Mouse (Mus musculus) adrenal gland, postnatal 14 days (tissue): ENCODE results near the gene Tiam1. TPM values are rescaled to one million over a fixed set of nuclear protein-coding genes. Genes with fewer than 3 reads are reported as not detected.

ENCODE experiments used
- DNase-seq: peaks from one replicate; pipeline ENCODE4 v3.0.0; 2021; ENCODE audit warnings: mixed read lengths
- total RNA-seq: library from RNA; stranded (reverse); gene quantifications from 2 replicates; pipeline ENCODE4 v1.2.3, GENCODE M21; 2021

The Tiam1 gene
- total RNA-seq, 1 experiment from 2014 or later: 64.1 TPM

- DNase-seq: no peak
These were observed 260.9 kb downstream of the Tiam1 start for GRCm38 (mm10) chr16:89882477-89883234.

- no peak for DNase-seq
These were observed 266.4 kb downstream of the Tiam1 start for GRCm38 (mm10) chr16:89877206-89877605.

GRCm38 (mm10) chr16:89876079-89876478, 267.5 kb downstream of the Tiam1 start:
- no peak for DNase-seq

- no peak for DNase-seq
These were observed 269.4 kb downstream of the Tiam1 start for GRCm38 (mm10) chr16:89874012-89874704.

GRCm38 (mm10) chr16:89872011-89872942, 271.3 kb downstream of the Tiam1 start:
- no peak for DNase-seq

- DNase-seq: no peak
These were observed 272.2 kb downstream of the Tiam1 start for GRCm38 (mm10) chr16:89871382-89871781.

GRCm38 (mm10) chr16:89870059-89870458, 273.5 kb downstream of the Tiam1 start:
- DNase-seq: no peak

- no peak for DNase-seq
These were observed 275.1 kb downstream of the Tiam1 start for GRCm38 (mm10) chr16:89868502-89868901.

- DNase-seq: no peak
These were observed 276.2 kb downstream of the Tiam1 start for GRCm38 (mm10) chr16:89867212-89867829.

GRCm38 (mm10) chr16:89865136-89865535, 278.4 kb downstream of the Tiam1 start:
- DNase-seq: no peak

- no peak for DNase-seq
These were observed 278.9 kb downstream of the Tiam1 start for GRCm38 (mm10) chr16:89864710-89865109.

- no peak for DNase-seq
These were observed 280.3 kb downstream of the Tiam1 start for GRCm38 (mm10) chr16:89863264-89863663.

GRCm38 (mm10) chr16:89861531-89861930, 282.0 kb downstream of the Tiam1 start:
- no peak for DNase-seq

- DNase-seq: no peak
These were observed 282.9 kb downstream of the Tiam1 start for GRCm38 (mm10) chr16:89860708-89861107.

GRCm38 (mm10) chr16:89857666-89858065, 285.9 kb downstream of the Tiam1 start:
- DNase-seq: no peak

GRCm38 (mm10) chr16:89854731-89855130, 288.8 kb downstream of the Tiam1 start:
- DNase-seq: no peak

- DNase-seq: no peak
These were observed 292.2 kb downstream of the Tiam1 start for GRCm38 (mm10) chr16:89851333-89851732.

- no peak for DNase-seq
These were observed 294.6 kb downstream of the Tiam1 start for GRCm38 (mm10) chr16:89848651-89849597.

- DNase-seq: no peak
These were observed 295.4 kb downstream of the Tiam1 start for GRCm38 (mm10) chr16:89848179-89848578.

GRCm38 (mm10) chr16:89845461-89845860, 298.1 kb downstream of the Tiam1 start:
- no peak for DNase-seq

- peak; percentile 65 for DNase-seq
These were observed 299.0 kb downstream of the Tiam1 start for GRCm38 (mm10) chr16:89844580-89844979.
